Mouse (Mus musculus) limb, embryonic 14.5 days (tissue): ENCODE measurements around the gene Plscr2. TPM values are rescaled to one million over a fixed set of nuclear protein-coding genes. Genes with fewer than 3 reads are reported as not detected.

Source experiments
- ATAC-seq: fragments of 200-750 bp; cut with Nextera tagmentation; 2 replicates; pipeline ENCODE4 v1.8.0; 2017; ENCODE audit warnings: low read depth, moderate number of reproducible peaks, moderate TSS enrichment; ENCODE audit not compliant: low FRiP score
- DNase-seq: peaks from one replicate; pipeline ENCODE4 v3.0.0-alpha.2; 2015; ENCODE audit warnings: low spot score
- H3K27ac ChIP-seq: fragments of 300-500 bp; sonication (generic); replicated peaks from 2 replicates; pipeline ENCODE4 v1.5.1; 2014; ENCODE audit warnings: low read depth, mild to moderate bottlenecking, low read length, moderate library complexity, mixed read lengths
- H3K27me3 ChIP-seq: fragments of 300-500 bp; sonication (generic); 2 replicates; pipeline ENCODE4 v1.6.1; 2014; ENCODE audit warnings: low read length, mixed read lengths; ENCODE audit not compliant: control insufficient read depth, insufficient read depth
- H3K36me3 ChIP-seq: fragments of 300-500 bp; sonication (generic); 2 replicates; pipeline ENCODE4 v1.6.1; 2014; ENCODE audit warnings: mild to moderate bottlenecking, low read length, moderate library complexity, mixed read lengths; ENCODE audit not compliant: control insufficient read depth, insufficient read depth
- H3K4me1 ChIP-seq: fragments of 300-500 bp; sonication (generic); 2 replicates; pipeline ENCODE4 v1.6.1; 2014; ENCODE audit warnings: antibody characterized with exemption, low read length, mixed read lengths; ENCODE audit not compliant: control insufficient read depth, insufficient read depth
- H3K4me2 ChIP-seq: fragments of 300-500 bp; sonication (generic); replicated peaks from 2 replicates; pipeline ENCODE4 v1.6.1; 2014; ENCODE audit warnings: low read depth, mild to moderate bottlenecking, low read length, moderate library complexity; ENCODE audit not compliant: severe bottlenecking
- H3K4me3 ChIP-seq: fragments of 300-500 bp; sonication (generic); replicated peaks from 2 replicates; pipeline ENCODE4 v1.5.1; 2014; ENCODE audit warnings: low read length
- H3K9ac ChIP-seq: fragments of 300-500 bp; sonication (generic); 2 replicates; pipeline ENCODE4 v1.6.1; 2014; ENCODE audit warnings: mild to moderate bottlenecking, low read depth, low read length, moderate library complexity; ENCODE audit not compliant: severe bottlenecking
- H3K9me3 ChIP-seq: fragments of 300-500 bp; sonication (generic); 2 replicates; pipeline ENCODE4 v1.6.1; 2016; ENCODE audit warnings: low read length; ENCODE audit not compliant: control insufficient read depth
- POLR2A ChIP-seq: fragments of 200-500 bp; IDR thresholded peaks from 2 replicates; pipeline ENCODE4 v1.8.0; 2012; ENCODE audit warnings: inconsistent platforms, mild to moderate bottlenecking, moderate library complexity, borderline replicate concordance; ENCODE audit not compliant: insufficient read depth, insufficient read length; ENCODE audit errors: extremely low read depth
- WGBS: fragments of 180-500 bp; shearing (Covaris S2); extraction: QIAGEN DNeasy Blood & Tissue Kit; methylation state at CpG from one replicate; pipeline ENCODE4 v1.1.7; 2014; 5-methylcytosine and 5-hydroxymethylcytosine counted together
- polyA plus RNA-seq, 2 experiments: library from polyadenylated mRNA; depleted of rRNA in 1 of 2; stranded (reverse) in 1 of 2; unstranded in 1 of 2; fragments of >200 nt; fragmentation: Nextera tagmentation in 1 of 2; extraction: Ambion mirVana in 1 of 2; gene quantifications; 2 replicates each; pipeline versions ENCODE4 v1.2.1 to v1.2.3; 2012 to 2014

The Plscr2 gene
- polyA plus RNA-seq, 2 experiments, result 0.96 to 1.3 TPM

GRCm38 (mm10) chr9:92276360-92276759 lies 958 bp downstream of the Plscr2 start:
- DNase-seq (no peak), ATAC-seq (no peak)
- Histone ChIP-seq H3K27ac (no peak overlapping the region), H3K36me3 (no peaks in the 10 kb centered on the region), H3K4me1 (peaks cover 7% of the 10 kb centered on the region), H3K9me3 (no peaks in the 10 kb centered on the region), H3K9ac (no peak overlapping the region), H3K4me2 (no peak overlapping the region), H3K27me3 (no peaks in the 10 kb centered on the region), H3K4me3 (no peak overlapping the region)
- TF ChIP-seq POLR2A, result no peak
- WGBS, result 59% methylated on average over 7 of the region's 7 CpGs

GRCm38 (mm10) chr9:92280048-92280447 lies 4.6 kb downstream of the Plscr2 start:
- TF ChIP-seq POLR2A, result no peak
- H3K4me3 ChIP-seq, result no peak overlapping the region
- WGBS, result 86% methylated on average over 1 of the region's 1 CpGs
- H3K27me3 ChIP-seq, result no peaks in the 10 kb centered on the region
- H3K27ac ChIP-seq, result no peak overlapping the region
- ATAC-seq (no peak), DNase-seq (no peak)
- peaks cover 10% of the 10 kb centered on the region for H3K4me1 ChIP-seq
- H3K4me2 ChIP-seq, result no peak overlapping the region
- H3K9ac ChIP-seq, result no peak overlapping the region
- H3K9me3 ChIP-seq, result no peaks in the 10 kb centered on the region
- no peaks in the 10 kb centered on the region for H3K36me3 ChIP-seq

- Histone ChIP-seq H3K4me2 (no peak overlapping the region), H3K27ac (no peak overlapping the region), H3K9me3 (no peaks in the 10 kb centered on the region), H3K9ac (no peak overlapping the region), H3K36me3 (no peaks in the 10 kb centered on the region), H3K4me1 (0 out of 2 replicates have a peak, but pooled peaks cover 3% of the 10 kb centered on the region), H3K27me3 (no peaks in the 10 kb centered on the region), H3K4me3 (no peak overlapping the region)
- 27% methylated on average over 7 of the region's 7 CpGs for WGBS
- no peak for TF ChIP-seq POLR2A
- no peak for ATAC-seq
- DNase-seq, result no peak
Measured at GRCm38 (mm10) chr9:92282563-92283171, 7.3 kb downstream of the Plscr2 start.

GRCm38 (mm10) chr9:92289675-92290074 lies 14.3 kb downstream of the Plscr2 start:
- Histone ChIP-seq H3K27me3 (no peaks in the 10 kb centered on the region), H3K4me3 (no peak overlapping the region), H3K9ac (no peak overlapping the region), H3K27ac (no peak overlapping the region), H3K9me3 (no peaks in the 10 kb centered on the region), H3K4me2 (no peak overlapping the region), H3K4me1 (no peaks in the 10 kb centered on the region), H3K36me3 (no peaks in the 10 kb centered on the region)
- TF ChIP-seq POLR2A, result no peak
- ATAC-seq, result no peak
- DNase-seq, result no peak
- WGBS, result 82% methylated on average over 3 of the region's 3 CpGs

- no peaks in the 10 kb centered on the region for H3K27me3 ChIP-seq
- H3K4me2 ChIP-seq, result no peak overlapping the region
- no peak for ATAC-seq
- no peak for TF ChIP-seq POLR2A
- no peaks in the 10 kb centered on the region for H3K4me1 ChIP-seq
- H3K36me3 ChIP-seq, result no peaks in the 10 kb centered on the region
- H3K27ac ChIP-seq, result no peak overlapping the region
- DNase-seq, result no peak
- no peak overlapping the region for H3K4me3 ChIP-seq
- no peaks in the 10 kb centered on the region for H3K9me3 ChIP-seq
- H3K9ac ChIP-seq, result no peak overlapping the region
- WGBS, result 72% methylated on average over 2 of the region's 2 CpGs
Measured at GRCm38 (mm10) chr9:92292169-92292568, 16.8 kb downstream of the Plscr2 start.
